Mouse (Mus musculus) 3T3-L1 (cell line): ENCODE results near the gene Angptl4.
"Not testable (repeated sequence)": the region's sequence is repeated elsewhere in the genome, so short reads cannot be mapped to it uniquely, and the experiment has no call there.

Experiments
- DNase-seq: peaks from one replicate; pipeline ENCODE4 v3.0.0-alpha.2; 2015; ENCODE audit warnings: low read depth, low spot score

Angptl4 gene

DNA sequence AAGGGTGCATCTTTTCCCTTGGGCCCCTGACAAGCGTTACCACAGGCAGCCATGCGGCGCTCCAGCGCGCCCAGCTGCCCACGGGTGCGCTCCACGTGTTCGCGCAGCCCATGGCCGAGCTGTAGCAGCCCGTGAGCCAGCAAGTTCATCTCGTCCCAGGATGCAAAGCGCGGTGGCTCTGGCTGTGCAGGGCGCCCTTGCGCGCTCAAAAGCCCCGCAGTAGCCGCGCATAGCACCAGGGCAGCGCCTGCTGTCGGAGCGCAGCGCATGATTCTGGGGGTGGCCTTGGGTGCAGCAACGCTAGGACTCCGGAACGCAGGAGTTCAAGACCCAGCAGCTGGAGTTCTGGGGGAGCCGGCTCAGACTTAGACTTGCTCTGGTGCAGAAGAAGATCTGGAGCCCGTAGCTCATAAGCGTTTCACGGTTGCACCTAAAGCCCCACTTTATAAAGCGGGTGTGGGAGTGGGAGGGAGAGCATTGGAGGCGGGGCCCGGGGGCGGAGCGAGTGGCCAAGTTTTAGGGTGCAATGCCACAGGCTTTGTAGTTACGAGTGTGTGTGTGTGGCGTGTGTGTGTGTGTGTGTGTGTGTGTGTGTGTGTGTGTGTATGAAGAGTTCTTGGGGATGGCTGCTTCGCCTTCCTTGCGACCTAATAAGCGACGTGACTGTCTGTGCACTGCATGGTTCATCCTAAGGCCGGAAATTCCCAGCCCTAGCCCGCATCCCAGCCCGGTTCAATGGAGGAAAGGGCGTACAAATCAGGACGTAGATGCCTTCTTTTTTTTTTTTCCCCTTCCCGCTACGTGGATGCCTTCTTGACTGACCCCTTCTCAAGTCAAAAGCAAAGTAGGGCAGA lies at the start of gene Angptl4:
TSS of gene Angptl4 (minus strand) at position 707 of the 854 bp plus-strand sequence.
- DNase-seq = peak; percentile 81

DNA sequence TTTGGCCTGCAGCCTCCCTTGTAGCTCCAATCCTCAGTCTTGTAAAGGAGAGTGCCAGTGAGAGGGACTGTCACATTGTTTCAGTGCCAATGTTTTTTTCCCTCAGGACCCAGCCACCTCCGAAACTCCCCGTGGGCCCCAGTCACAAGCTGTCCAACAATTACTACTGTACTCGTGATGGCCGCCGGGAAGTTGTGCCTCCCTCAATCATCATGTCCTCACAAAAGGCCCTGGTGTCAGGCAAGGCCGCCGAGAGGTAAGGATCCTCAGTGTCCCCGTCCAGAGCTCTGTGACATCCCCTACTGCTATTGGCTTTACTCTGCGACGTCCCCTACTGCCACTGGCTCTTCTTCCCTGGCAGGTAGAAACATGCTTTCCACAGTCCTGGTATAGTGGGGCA lies 47.9 kb upstream of the Angptl4 start:
- no peak for DNase-seq

DNA sequence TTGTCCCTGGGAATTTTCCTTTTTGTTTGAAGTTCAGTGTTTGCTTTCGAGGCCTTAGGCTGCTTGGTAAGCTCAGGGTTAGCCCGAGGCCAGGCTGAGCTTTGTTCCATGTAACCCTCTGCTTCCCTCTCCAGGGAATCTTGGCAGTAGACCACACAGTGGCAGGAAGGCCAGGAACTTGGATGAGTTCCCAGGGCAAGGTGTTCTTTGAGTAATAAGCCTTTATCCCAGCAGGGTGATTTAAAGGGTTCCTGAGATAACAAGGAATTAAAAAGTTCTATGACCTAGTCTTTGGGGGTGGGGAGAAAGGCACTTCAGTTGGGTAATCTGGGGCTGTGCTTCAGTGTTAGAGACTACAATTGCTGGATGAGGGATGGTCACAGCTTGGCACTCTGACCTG lies 47.3 kb upstream of the Angptl4 start:
- peak; percentile 45 for DNase-seq

DNA sequence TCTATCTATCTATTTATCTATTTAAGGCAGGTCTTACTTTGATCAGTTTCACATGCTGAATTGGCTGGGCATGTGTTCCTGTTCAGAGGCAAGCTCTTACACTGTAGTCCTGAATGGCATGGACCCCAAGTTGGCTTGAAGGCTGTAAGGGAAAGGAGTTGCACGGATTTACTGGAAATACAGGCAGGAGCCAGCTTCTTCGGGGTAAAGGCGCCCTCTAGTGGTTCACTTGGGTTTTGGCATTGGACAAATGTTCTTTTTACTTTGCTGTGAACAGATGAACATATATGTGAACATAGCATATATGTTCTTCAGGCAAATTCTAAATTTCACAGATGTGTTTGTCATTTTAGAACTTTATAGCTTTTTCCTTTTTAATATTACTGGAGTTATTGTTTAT lies 45.2 kb upstream of the Angptl4 start:
- peak; percentile 90 for DNase-seq

DNA sequence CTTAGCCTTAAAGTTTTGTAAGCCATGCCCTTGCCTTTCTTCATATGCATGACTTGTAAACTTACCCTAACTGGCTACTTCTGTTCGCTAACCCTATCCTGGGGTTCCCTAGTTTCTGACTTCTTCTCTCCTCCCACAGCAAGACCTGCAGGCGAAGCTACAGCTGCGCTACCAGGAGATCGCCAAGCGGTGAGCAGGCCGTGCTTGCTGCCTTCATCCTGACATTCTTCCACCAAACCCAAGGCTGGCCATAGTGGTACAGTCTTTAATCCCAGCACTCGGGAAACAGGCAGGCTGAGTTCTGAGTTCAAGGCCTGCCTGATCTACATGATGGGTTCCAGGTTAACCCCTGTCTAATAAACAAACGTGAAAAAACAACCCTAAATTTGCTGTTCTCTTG lies 43.8 kb upstream of the Angptl4 start:
- DNase-seq = peak; percentile 20

DNA sequence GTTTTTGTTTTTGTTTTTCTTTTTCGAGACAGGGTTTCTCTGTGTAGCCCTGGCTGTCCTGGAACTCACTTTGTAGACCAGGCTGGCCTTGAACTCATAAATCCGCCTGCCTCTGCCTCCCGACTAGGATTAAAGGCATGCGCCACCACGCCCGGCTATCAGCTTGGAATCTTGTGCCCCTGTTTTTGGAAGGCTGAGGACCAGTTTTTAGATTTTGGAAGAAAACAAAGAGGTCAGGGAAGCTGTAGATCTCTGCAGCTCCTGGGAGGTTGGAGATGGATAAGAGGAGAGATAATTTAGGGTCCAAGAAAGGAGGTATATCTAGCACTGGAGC lies 43.3 kb upstream of the Angptl4 start:
- peak; percentile 17 for DNase-seq

DNA sequence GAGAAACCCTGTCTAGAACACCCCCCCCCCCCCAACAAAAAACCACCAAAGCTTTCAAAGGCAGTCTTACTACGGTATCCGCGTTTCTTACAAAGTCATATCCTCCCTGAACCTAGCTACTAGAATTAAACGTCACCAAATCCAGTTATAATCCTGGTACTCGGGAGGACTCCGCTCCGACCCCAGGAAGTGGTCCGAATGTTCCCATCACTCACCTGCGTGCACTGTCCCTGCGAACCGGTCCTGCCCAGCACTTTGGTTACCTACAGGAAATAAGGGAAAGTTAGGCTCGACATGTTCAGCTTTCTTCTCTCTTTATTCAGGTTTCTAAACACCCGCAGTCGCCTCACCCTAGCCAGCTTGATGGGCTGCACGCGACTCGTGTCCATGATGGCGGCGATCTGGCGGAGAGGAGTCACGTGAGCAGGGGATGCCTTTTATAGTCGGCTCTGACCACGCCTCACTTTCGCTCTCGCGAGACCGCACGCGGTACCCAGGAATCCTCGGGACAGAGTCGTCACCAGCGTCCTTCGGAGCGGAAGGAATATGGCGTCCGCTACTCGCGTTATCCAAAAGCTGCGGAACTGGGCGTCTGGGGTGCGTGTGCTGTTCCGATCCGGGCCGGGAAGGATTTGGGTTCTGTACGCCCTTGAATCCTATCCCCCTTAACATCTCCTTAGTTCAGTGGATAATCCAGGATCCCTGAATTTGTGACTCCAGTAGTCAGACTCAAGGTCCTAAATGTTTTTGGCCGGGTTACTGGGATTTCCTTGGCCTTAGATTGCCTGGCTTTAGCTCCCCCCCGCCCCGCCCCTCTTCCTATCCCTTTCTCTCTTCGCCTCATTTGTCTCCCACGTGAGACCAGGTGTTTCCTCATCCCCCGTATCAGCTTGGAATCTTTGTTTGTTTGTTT lies 42.7 kb upstream of the Angptl4 start, which contains the start of the genes Rps28 and Ndufa7:
TSS of gene Rps28 (minus strand) at position 479 of the 913 bp plus-strand sequence.
TSS of gene Ndufa7 (plus strand) at position 489 of the 913 bp plus-strand sequence.
- peak; percentile 97 for DNase-seq

DNA sequence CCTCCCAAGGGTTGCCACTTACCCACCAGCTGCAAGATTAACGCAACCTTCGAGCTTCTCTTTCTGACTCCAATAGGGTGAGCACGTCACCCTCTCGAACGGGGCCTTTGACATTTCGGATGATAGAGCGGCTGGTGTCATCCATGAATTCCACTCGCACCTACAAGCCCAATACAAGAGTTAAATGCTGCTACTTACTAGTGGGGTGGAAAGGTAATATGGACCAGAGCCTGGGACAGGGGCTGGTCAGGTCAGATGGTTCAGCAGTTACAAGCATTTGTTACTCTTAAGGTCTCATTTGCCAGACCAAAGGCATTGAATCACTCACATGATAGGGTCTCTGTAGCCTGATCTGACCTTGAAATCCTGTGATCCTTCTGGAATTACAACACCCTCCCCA lies 41.5 kb upstream of the Angptl4 start:
- DNase-seq = not testable (repeated sequence)

DNA sequence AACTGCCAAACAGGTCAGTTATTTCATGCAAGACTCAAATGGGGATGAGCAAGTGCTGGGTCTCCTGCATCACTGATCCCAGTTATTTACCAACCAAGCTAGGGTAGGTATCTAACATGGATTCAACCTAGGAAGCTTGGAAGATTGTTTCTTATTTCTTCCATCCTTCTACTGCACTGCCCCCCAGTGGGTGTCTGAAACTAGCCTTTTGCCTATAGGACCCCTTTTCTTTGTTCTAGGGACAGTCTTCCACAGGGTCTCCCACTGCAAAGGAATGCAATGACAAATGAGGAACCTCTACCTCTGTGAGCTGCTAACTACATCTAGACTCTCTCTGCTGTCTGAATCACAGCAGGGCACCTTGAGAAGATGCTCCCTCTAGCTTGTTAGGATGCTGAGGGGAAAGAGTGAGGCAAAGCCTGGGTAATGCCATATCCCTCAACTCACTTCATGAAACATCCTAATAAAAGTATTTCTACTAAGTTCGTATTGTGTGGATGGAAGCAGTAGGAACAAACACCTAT lies 40.9 kb upstream of the Angptl4 start:
- DNase-seq = peak; percentile 65

DNA sequence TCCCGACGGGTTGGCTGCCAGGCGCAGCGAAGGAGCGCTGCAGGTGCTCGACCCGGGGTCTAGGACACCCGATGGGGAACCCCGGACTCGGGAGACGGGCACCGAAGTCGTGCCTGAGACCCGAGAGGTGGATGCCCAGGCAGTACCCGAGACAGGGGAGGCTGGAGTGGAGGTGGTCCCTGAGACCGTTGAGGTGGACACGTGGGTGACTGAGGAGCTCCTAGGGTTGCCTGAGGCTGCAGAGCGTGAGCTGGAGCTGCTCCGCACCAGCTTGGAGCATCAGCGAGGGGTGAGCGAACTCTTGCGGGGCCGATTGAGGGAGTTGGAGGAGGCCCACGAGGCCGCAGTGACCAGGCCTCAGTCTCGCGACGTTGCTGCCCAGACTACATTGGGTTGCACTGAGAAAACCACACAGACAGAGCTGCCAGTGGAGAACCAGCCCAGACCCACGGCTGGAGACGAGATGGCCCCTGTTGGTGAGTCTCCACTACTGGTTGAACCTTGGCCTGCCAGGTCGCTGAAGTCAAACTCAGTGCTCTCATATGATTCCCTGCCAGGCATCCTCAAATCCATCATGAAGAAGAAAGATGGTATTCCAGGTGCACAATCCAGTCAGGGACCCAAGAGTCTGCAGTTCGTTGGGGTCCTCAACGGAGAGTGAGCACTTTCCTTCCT lies 36.5 kb upstream of the Angptl4 start:
- DNase-seq = no peak

DNA sequence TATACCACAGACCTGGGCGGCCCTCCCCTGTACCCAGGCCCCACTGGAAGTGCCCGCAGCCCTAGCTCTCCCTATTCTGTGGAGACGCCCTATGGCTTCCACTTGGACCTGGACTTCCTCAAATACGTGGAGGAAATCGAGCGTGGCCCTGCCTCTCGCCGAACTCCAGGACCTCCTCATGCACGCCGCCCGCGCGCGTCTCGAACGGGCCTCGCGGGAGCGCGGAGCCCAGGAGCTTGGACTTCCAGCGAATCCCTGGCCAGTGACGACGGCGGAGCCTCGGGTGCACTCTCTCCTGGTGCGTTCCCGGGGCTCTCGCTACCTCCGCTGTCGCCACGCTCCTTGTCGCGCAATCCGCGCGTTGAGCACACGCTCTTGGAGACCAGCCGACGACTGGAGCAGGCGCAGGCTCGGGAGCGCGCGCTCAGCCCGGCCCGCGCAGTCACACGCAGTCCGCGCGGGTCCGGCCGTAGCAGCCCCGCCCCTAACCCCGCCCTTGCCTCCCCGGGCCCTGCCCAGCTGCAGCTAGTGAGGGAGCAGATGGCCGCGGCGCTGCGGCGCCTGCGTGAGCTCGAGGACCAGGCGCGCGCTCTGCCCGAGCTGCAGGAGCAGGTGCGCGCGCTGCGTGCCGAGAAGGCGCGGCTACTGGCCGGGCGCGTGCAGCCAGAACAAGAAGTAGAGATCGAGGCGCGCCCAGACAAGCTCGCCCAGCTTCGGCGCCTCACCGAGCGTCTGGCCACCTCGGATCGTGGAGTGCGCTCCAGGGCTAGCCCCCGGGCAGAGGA lies 35.7 kb upstream of the Angptl4 start:
- peak; percentile 87 for DNase-seq

DNA sequence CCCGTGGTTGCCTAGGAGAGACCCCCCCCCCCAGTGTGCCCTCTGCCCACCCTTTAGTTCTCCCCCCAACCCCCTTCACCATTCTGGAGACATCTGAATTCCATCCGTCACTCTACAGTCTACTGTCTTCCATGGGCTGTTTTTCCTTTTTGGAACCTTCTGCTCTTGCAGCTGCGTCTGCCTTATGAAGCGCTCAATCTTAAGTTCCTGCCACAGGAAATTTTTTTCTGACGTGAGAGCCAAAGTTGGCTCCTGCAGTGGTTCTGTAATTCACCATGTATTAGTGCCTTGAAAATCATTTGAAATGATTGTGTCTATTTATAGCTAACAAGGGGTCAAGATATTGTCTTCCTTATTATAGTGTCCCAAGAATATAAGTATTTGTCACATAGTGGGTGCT lies 35.0 kb upstream of the Angptl4 start:
- no peak for DNase-seq

DNA sequence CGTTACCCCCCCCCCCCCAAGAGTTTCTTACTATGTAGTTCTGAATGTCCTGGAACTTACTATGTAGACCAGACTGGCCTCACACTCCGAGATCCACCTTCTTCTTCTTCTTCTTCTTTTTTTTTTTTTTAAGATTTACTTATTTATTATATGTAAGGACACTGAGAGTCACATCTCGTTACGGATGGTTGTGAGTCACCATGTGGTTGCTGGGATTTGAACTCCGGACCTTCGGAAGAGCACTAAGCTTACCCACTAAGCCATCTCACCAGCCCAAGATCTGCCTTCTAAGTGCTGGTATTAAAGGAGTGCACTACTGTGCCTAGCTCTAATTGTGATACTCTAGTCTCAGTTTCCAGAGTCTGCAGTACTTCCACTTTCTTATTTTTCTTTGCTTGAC lies 33.8 kb upstream of the Angptl4 start:
- peak; percentile 23 for DNase-seq

DNA sequence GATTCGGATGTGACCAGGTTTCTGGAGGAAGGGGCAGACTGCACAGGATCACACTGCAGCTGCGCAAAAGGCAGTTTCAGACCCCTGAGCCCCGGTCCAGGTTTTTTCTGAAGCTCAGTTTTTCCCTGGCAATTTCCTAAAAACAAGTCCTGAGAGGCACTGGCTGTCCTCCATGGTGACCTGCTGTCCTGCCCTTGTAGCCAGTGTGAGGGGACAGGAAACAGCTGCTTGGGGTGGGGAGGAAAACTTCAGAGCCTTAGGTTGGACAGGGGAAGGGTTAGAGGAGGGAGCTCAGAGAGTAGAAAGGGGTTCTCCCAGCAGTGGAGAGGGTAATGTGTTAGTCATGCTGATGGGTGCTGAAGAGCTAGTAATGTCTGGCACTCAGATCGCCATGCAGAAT lies 31.4 kb upstream of the Angptl4 start:
- DNase-seq = peak; percentile 51

DNA sequence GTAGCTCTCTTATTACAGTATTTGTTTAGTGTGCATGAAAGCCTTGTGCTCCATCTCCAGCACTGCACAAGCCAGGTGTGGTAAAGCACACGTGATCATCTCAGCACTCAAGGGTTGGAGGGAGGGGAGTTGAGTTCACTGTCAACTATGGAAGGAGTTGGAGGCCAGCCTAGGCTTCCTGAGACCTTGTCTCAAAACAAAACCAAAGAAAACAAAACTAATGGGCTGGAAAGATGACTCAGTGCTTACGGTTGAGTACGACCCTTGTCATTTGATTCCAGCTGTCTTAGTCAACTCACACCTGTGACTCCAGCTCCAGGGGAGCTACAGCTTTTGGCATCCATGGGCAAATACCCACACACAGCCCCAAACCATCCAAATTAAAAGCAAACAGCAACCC lies 30.8 kb upstream of the Angptl4 start:
- peak; percentile 66 for DNase-seq

DNA sequence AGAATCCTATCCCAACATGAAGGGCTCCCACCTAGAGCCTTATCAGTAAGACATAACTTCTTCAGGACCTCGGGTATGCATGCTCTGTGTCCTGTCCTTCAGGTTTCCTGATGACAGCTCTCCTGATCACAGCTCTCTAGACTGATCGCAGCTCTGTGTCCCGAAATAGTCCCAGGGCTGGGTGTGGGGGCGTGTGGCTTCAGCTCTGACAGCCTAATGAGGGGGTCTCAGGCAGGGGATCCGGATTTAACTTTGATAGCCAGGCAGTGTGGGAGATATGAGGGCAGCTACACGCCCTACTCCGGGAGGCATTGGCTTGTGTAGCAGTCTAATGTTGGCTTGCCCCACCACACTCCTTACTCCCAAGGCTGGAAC lies 29.5 kb upstream of the Angptl4 start:
- peak; percentile 20 for DNase-seq

DNA sequence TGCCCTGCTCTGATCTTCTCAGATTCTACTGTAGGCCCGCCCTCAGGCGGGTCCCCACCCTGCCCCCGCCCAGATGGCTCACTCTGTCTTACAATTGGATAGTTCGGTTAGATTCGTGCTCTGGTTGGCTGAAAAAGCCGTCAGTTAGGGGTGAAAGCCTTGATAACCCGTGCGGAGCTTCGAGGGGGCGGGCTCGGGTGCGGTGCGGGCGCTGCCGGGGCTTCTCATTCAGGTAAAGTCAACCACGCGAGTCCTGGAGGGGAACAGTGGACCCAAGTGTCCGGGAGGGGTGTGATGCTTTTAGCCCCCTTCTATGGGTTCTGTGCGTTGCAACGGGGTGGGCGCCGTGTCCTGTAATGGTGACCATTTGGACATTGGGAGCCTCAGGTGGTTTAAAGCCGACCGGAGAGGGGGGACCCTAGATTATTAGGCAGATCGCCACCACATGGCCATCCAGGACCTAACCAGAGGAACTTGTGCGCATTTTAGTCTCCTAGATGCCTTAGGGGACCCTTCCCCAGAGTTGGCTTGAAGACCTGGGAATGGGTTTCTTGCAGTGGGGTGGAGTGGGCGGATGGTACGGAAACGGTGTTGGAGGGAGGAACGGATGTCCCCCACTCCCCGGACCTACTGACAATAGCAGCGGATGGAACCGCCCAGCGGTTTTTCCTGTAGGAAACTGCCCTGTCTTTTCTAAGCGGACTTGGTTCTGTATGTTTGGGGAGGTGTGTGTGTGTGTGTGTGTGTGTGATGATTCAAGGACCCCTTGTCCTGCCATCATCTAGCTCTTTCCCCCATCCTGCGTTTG lies 28.9 kb upstream of the Angptl4 start, which contains the start of gene Kank3:
TSS of gene Kank3 (plus strand) at position 186 of the 808 bp plus-strand sequence.
- peak; percentile 96 for DNase-seq

DNA sequence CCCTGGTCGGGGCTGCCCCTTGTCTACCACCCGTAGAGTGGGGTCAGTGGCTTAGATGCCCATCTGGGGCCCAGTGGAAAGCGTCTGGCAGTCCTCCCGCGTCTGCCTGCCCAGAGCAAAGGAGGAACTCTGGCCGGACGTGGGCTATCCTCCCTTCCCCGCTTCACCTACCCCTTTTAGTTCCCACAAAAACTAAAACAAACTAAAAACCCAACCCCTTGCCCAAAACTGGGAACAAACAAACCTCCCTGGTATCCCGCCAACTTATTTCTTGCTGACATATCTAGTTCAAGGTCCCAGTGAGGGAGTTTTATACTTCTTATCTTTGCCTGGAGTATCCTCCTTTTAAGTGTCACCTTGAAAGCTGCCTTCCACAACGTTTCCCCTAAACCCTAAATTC lies 26.6 kb upstream of the Angptl4 start:
- DNase-seq = no peak

DNA sequence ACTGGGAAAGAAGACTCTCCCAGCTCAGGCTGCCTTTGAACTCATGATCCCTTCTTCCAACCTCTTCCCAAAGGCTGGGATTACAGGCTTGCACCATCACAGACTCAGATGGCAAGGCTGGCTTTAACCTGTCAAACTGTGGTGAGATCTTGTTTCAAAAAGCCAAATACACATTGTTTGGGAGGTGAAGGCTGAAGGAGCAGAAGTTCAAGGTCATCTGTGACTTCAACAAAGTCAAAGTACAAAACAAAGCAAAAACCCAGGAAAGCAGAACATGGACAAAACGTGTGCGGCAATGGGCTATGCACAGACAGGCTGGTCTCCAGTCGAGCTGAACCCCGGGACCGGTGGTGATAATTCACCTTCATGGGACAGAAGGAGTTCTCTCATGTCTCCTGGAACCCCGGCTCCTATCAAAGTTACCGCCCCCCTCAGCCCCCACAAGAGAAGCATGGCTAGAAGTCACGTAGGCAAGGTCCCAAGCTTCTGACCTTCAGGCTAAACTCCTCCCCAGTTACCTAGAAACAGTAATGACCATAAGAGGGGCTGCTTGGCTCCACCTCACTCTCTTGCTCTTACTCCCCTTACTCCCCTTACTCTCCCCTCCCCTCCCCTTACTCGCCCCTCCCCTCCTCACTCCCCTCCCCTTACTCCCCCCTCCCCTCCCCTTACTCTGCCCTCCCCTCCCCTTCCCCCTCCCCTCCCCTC lies 25.7 kb upstream of the Angptl4 start:
- no peak for DNase-seq
